Mouse (Mus musculus): ENCODE data around the gene Dach1.
A peak's percentile ranks its signal among the peaks of the same experiment; 100 is the strongest.

The Dach1 gene

GRCm38 (mm10) chr14:98169421-98170076, at the start of gene Dach1:
Gene Dach1, minus strand, starts transcription at chr14:98169765.
- DNase-seq (ENCODE audit: low spot score): peak; percentile 93

DNA sequence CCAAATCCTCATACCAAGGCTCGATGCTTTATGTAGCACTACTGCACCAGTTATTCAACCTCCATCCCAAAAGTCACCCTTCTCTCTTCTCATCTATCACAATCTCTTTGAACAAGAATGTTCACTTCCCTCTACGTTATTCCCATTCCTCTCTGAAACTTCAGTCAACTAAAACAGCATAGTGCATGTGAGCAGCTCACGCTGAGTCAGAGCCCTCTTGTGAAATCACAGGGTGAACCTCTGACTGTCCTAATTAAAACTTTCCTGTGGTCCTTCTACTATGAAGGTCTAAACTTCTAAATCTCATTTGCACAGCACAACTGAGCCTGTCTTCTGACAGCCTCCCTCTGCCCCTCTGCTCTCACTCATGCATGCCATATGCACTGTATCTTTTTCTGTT, 30.5 kb upstream of the Dach1 start:
- no peak for DNase-seq (ENCODE audit: low spot score)

GRCm38 (mm10) chr14:98181545-98181944, 12.0 kb upstream of the Dach1 start:
- DNase-seq (ENCODE audit: low spot score): peak; percentile 76

DNA sequence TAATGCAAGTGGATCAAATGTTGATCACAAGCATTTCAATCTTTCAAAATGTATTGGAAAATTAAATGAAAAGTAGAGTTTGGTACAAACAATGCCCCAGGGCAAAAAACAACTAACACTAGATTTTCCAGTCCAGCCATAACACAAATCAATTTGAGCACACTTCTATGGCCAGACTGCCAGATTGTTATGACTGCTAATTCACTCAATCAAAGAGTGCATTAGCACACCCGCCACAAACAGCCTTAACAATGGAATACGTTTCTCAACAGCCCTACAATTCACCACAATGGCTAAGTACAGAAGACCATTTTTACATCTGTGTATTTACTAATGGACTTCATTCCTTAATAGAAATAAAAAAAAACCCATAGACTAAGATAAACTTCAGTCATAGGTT, 4.3 kb upstream of the Dach1 start:
- peak; percentile 41 for DNase-seq (ENCODE audit: low spot score)

DNA sequence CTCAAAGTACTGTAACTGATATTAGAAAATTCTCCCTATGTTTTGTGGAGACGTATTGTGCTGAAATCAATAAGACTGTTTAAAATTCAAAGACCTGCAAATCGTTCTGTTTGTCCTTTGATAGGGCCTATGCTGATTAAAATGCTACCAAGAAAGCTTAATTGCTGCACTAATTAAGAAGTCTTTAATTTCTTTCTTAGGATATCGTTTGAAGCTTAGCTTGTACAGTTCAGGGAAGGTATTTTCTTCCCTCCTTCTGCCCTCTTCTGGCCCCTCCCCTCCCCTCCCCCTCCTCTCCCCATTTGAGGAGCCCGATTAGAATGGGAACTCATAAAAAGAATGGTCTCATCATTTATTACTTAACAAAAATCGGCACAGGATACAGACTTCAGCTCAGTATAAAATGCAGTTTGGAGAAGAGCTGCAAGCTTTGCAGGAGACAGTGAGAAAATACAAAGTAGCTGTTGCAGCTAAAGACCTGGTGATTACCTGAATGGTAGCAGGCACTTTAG, 2.9 kb upstream of the Dach1 start:
- peak; percentile 39 for DNase-seq (ENCODE audit: low spot score)

- peak; percentile 45 for DNase-seq (ENCODE audit: low spot score)
These were observed 2.3 kb upstream of the Dach1 start for GRCm38 (mm10) chr14:98171861-98172260.

DNA sequence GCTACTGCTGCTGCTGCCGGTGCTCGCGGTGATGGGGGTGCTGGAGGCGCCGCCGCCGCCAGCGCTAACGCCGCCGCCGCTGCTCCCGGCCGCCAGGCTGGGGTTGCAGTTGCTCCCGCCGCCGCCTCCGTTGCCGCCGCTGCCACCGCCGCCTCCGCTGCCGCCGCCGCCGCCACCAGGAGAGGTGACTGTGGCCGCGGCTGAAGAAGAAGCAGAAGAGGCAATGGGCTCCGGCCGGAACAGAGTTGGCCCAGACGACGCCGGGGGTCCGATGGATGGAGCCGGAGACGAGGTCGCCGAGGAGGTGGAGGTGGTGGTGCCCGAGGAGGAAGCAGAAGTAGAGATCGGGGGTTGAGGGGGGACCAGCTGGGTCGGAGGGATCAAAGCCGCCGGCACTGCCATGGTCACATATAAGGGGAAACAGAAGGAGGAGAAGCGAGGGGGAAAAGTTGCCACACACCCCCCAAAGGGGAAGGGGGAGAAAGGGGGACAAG, 610 bp downstream of the Dach1 start:
- peak; percentile 59 for DNase-seq (ENCODE audit: low spot score)

GRCm38 (mm10) chr14:98168039-98168907, 1.3 kb downstream of the Dach1 start:
- peak; percentile 67 for DNase-seq (ENCODE audit: low spot score)

GRCm38 (mm10) chr14:98167186-98168038, 2.2 kb downstream of the Dach1 start:
- DNase-seq (ENCODE audit: low spot score): peak; percentile 82

DNA sequence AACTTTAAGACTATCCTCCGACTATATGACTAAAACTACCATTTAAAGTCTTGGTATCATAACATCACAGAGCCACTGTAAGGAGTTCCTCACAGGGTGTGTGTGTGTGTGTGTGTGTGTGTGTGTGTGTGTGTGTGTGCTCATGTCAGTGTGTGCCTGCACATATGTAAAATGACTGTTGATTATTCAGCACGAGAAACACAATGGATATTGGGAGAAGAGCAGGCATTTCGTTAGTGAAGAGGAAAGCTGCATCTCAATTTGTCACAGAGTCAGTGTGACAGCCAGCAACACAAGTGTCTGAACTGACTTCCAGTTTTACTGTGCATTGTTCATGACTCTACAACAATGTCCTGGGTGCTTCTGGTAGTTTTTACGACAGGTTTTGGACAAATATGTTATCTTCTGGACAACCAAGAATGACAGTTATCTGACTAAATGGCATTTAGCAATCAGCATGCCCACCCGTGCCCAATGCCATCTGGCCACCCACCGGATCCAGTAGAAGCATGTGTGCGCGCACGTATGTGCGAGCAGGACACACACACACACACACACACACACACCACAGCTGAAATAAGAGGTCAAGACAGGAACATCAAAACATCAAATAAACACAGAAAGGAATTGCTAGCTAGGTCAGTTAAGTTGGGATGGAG, 3.1 kb downstream of the Dach1 start:
- DNase-seq (ENCODE audit: low spot score): no peak

DNA sequence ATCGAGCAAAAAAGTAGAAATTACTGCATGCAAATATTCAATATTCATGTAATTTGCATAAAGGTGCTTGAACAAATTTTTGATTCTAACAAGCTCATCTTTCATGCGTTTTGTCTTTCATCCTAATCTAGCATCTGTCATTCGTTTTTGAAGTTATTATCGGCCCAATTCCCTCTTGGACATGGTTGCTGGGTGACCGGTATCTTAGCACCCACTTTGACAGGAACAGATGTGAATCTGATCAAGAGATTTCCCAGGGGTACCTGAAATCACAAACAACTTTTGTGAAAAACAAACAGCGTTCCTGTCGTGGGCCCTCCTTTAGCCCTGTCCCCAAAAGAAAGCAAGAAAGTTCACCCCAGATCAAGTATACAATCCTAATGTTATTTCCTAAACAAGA, 12.8 kb downstream of the Dach1 start:
- peak; percentile 48 for DNase-seq (ENCODE audit: low spot score)

DNA sequence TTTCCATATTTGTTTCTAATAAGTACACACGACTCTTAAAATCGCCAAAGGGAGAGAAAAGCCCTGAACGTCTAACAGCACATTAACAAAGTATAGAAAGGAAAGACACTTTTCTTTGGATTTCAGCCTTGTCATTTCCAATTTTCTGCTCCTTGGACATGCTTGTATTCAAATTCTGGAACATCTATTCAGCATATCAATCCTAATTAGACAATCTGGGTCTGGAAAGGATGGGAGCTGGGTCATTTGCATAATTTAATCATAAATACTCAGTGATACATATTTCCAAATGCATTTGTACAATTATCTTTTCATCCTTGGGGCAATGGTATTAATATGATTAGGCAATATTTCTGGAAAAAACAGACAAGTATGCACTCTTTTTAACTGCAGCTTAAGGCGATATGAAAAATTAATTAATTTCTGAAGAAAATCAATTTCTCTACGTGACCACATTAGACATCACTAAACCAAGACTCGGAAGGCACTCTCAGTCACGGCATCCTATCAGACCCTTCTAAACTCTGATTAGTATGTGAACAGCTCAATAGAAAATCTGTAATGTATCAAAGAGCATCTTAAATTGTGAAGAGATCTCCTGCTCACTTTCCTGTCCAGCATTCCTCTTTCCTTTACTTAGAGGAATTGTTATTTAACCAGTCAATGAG, 13.7 kb downstream of the Dach1 start:
- no peak for DNase-seq (ENCODE audit: low spot score)

DNA sequence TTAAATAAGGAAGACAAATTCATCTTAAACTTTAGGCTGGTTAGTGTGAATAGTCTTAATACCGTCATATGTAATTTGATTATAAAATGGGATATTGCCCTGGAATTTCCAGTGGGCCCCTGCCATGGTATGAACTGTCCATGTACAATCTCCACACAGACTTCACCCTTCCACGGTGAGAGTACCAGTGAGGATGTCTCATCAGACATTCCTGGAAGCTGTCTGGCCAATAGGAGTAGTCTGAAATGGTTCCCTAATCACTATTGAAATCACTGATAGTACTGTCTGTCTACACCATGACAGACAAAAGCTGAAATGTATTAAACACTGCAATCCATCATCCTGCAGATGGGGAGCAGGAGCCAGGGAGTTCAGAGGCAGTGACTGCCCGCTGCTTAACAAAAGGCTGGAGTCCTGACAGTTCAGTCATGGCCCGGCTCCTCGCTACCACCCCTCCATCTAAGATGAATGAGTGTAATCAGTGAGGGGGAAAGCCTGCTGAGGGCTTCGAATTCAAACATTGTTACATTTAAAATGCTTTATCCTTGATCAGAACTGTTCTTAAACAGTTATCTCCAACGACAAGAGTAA, 14.6 kb downstream of the Dach1 start:
- DNase-seq (ENCODE audit: low spot score): peak; percentile 66

DNA sequence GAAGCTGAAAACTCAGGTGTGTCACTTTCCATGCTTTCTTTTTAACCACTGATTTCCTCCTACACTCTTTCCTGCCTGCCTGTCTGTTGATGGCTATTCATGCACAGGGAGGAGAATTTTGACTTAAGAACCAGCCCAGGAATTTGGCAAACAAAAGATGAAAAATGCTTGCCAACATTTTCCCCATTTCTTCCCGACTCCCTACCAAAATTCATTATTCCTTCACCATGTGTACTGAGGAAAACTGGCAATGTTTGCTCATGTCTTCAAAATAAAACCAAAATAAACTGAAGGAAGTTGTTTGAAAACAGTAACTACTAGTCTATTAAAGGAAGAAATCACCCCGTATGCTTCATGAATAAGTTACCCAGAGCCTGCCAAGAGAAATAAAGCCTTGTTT, 27.8 kb downstream of the Dach1 start:
- DNase-seq (ENCODE audit: low spot score): no peak

DNA sequence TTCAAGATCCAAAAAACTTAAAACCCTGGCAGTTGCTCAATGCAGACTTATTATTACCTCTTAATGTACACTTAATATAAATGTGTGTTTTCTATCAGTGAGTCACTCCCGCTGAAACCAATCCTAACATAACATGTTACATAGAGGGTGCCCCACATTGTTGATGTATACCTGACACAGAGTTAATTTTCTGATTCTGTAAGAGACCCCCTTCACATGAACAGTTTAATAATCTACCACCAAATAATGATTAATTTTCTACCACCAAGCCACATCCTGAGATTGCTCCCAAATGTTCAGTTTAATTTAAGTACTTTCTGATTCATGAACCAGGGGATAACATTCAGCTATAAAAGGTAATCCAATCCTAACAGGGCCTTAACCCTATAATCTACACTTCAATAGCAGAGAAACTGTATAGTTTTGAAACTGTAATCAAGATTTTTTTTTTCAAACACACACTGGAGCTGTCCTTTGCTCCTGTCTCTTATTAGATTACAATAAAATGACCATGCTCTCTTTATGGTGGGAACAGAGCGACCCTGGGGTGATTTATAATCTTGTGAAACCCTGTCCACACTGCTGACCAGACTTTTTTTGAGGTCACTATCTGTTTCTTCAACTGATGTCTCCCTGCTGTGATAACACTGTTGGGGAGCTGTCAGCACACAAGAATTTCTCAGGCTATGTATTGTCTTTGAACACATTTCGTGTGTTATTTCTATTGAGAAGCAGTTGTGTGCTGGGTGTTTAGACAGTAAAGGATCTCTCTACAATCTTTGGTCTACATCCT, 30.5 kb downstream of the Dach1 start:
- peak; percentile 72 for DNase-seq (ENCODE audit: low spot score)

GRCm38 (mm10) chr14:98134546-98134945, 35.0 kb downstream of the Dach1 start:
- no peak for DNase-seq (ENCODE audit: low spot score)

DNA sequence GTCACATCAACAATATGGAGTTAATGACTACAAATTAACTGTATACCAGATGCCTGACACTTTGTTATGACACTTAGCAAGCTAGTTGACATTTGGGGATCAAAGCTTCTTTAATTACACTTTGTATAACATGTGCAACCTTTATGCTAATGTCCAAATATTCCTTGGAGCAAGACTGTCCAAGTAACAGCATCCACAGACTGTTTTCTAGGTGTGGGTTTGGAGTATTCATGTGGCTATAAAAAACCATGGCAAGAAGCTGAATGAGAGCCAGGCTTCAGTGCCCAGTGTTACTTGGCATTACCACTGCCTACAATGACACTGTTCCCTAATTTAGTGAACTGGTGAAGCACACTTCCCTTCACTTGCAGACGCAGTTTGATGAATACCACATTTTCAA, 46.5 kb downstream of the Dach1 start:
- DNase-seq (ENCODE audit: low spot score): no peak

- no peak for DNase-seq (ENCODE audit: low spot score)
These were observed 52.9 kb downstream of the Dach1 start for GRCm38 (mm10) chr14:98116627-98117026.

GRCm38 (mm10) chr14:98113106-98113505, 56.5 kb downstream of the Dach1 start:
- DNase-seq (ENCODE audit: low spot score): no peak

- DNase-seq (ENCODE audit: low spot score): no peak
These were observed 59.6 kb downstream of the Dach1 start for GRCm38 (mm10) chr14:98109929-98110328.

Data from embryo, embryonic 10.5 days (tissue).